Mouse (Mus musculus) liver, embryonic 14.5 days (tissue): ENCODE results near the gene Vapa. TPM values are rescaled to one million over a fixed set of nuclear protein-coding genes. Genes with fewer than 3 reads are reported as not detected.

Source experiments
- ATAC-seq: fragments of 200-750 bp; cut with Nextera tagmentation; 2 replicates; pipeline ENCODE4 v1.8.0; 2017; ENCODE audit warnings: moderate number of reproducible peaks, mild to moderate bottlenecking, moderate library complexity; ENCODE audit not compliant: insufficient read depth
- DNase-seq, 3 experiments: peaks; one replicate each; pipeline ENCODE4 v3.0.0-alpha.2; 2012 to 2013; ENCODE audit warnings: low read depth in 3 of 3, low spot score in 3 of 3
- H3K27ac ChIP-seq: fragments of 300-500 bp; sonication (generic); 2 replicates; pipeline ENCODE4 v1.5.1; 2014; ENCODE audit warnings: moderate library complexity, mild to moderate bottlenecking, control low read depth, inconsistent platforms
- H3K27me3 ChIP-seq: fragments of 300-500 bp; sonication (generic); 2 replicates; pipeline ENCODE4 v1.6.1; 2014; ENCODE audit warnings: mild to moderate bottlenecking, low read length, moderate library complexity; ENCODE audit not compliant: control insufficient read depth, insufficient read depth
- H3K36me3 ChIP-seq: fragments of 300-500 bp; sonication (generic); replicated peaks from 2 replicates; pipeline ENCODE4 v1.6.1; 2014; ENCODE audit warnings: low read depth; ENCODE audit not compliant: control insufficient read depth, insufficient read depth
- H3K4me1 ChIP-seq, 2 experiments: fragments of 200-500 bp in 1 of 2; fragments of 300-500 bp in 1 of 2; sonication (generic) in 1 of 2; replicated peaks; 2 replicates each; pipeline ENCODE4 v1.6.1; 2012 to 2014; ENCODE audit warnings: antibody characterized with exemption in 1 of 2, inconsistent platforms in 1 of 2, low read length in 1 of 2; ENCODE audit not compliant: control insufficient read depth in 2 of 2, insufficient read depth in 2 of 2
- H3K4me2 ChIP-seq: fragments of 300-500 bp; sonication (generic); 2 replicates; pipeline ENCODE4 v1.6.1; 2014; ENCODE audit warnings: low read depth, mild to moderate bottlenecking, control low read depth, moderate library complexity
- H3K4me3 ChIP-seq, 2 experiments: fragments of 200-500 bp in 1 of 2; fragments of 300-500 bp in 1 of 2; sonication (generic) in 1 of 2; 2 replicates each; pipeline ENCODE4 v1.5.1; 2012 to 2014; ENCODE audit warnings: low read depth in 2 of 2, low read length in 2 of 2, mild to moderate bottlenecking in 2 of 2, control low read depth in 1 of 2, inconsistent platforms in 1 of 2, moderate library complexity in 1 of 2; ENCODE audit not compliant: insufficient read depth in 1 of 2
- H3K9ac ChIP-seq: fragments of 300-500 bp; sonication (generic); replicated peaks from 2 replicates; pipeline ENCODE4 v1.6.1; 2014; ENCODE audit warnings: mild to moderate bottlenecking, control low read depth, moderate library complexity
- H3K9me3 ChIP-seq: fragments of 300-500 bp; sonication (generic); 2 replicates; pipeline ENCODE4 v1.6.1; 2016; ENCODE audit warnings: low read length, mixed read lengths; ENCODE audit not compliant: control insufficient read depth
- CTCF ChIP-seq: IDR thresholded peaks from 2 replicates; pipeline ENCODE4 v1.5.1; 2016; ENCODE audit warnings: antibody characterized with exemption, low read depth, control low read depth
- EP300 ChIP-seq: IDR thresholded peaks from 2 replicates; pipeline ENCODE4 v1.6.1; 2016; ENCODE audit warnings: antibody characterized with exemption, low read depth
- WGBS: fragments of 180-500 bp; shearing (Covaris S2); extraction: QIAGEN DNeasy Blood & Tissue Kit; methylation state at CpG from one replicate; pipeline ENCODE4 v1.1.7; 2014; ENCODE audit not compliant: insufficient replicate concordance; 5-methylcytosine and 5-hydroxymethylcytosine counted together
- polyA plus RNA-seq, 2 experiments: library from polyadenylated mRNA; depleted of rRNA in 1 of 2; stranded (reverse) in 1 of 2; unstranded in 1 of 2; fragments of >200 nt; fragmentation: Nextera tagmentation in 1 of 2; extraction: Ambion mirVana in 1 of 2; gene quantifications; 2 replicates each; pipeline versions ENCODE4 v1.2.1 to v1.2.3; 2012 to 2014

Vapa gene
- polyA plus RNA-seq, 2 experiments: 17.1 to 62.9 TPM

DNA sequence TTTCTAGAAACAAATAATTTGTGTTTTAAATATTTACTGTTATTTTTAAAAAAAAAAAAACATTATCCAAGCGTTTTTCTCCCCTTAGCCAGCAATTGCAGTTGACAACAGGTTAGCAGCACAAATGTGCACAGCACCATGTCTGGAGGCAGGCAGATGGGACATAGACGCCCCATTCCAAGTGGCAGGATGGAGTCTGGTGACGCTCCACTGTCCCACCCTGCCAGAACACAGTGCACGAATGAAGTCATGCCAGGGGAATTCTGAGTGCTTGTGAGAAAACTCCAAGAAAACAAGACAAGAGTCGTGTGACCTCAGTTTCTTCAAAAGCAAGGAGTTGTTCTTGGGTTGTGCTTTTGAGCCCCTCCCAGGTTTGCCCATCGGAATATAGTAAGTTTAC lies 50.0 kb downstream of the Vapa start:
- ATAC-seq (no peak), DNase-seq (no peak)
- no peak overlapping the region for H3K4me3 ChIP-seq
- WGBS: 54% methylated on average over 6 of the region's 6 CpGs
- H3K9me3 ChIP-seq: no peaks in the 10 kb centered on the region
- no peak for TF ChIP-seq EP300
- no peak overlapping the region for H3K27ac ChIP-seq
- H3K4me1 ChIP-seq: no peaks in the 10 kb centered on the region
- no peak overlapping the region for H3K9ac ChIP-seq
- no peaks in the 10 kb centered on the region for H3K36me3 ChIP-seq
- no peak overlapping the region for H3K4me2 ChIP-seq
- no peaks in the 10 kb centered on the region for H3K27me3 ChIP-seq

- ATAC-seq (no peak), DNase-seq (peak; percentile 30 to 37 (median 36))
- no peak overlapping the region for H3K27ac ChIP-seq
- H3K4me3 ChIP-seq: no peak overlapping the region
- no peak overlapping the region for H3K4me2 ChIP-seq
- WGBS: 1% methylated on average over 5 of the region's 5 CpGs
- H3K36me3 ChIP-seq: no peaks in the 10 kb centered on the region
- no peak for TF ChIP-seq EP300
- TF ChIP-seq CTCF: peak; percentile 66
- no peaks in the 10 kb centered on the region for H3K27me3 ChIP-seq
- H3K4me1 ChIP-seq: peaks cover under 1 to 4% of the 10 kb centered on the region in 2 experiments; a peak in 3 of 4 replicates
- H3K9me3 ChIP-seq: no peaks in the 10 kb centered on the region
- no peak overlapping the region for H3K9ac ChIP-seq
Measured at GRCm38 (mm10) chr17:65562761-65563160, 50.6 kb downstream of the Vapa start.

DNA sequence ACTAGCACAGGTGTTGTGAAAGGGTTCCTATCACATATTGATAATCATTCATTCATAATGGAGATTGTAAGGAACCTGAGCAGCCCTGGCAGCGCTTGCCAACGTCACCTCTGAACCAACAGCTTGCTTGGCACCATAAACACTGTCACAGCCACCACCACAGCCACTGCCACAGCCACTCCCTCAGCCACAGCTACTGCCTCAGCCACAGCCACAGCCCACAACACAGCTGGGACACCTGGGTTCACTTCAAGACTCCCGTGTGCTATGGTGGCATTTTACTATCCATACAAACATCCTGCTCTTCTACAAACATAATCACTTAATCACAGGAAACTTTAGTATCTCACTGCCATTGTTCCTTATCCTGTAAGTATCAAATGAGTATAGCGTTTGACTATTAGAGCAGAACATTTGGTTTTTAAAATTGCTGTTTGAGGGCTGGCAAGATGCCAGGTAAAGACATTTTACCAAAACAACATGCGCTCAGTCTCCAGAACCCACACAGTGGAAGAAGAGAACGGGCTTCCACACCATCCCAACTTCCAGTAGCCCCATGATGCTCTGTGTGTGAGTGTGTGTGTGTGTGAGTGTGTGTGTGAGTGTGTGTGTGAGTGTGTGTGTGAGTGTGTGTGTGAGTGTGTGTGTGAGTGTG lies 51.9 kb downstream of the Vapa start:
- WGBS: 52% methylated on average over 6 of the region's 6 CpGs
- no peak overlapping the region for H3K4me2 ChIP-seq
- no peak for DNase-seq

GRCm38 (mm10) chr17:65559273-65559672 lies 54.1 kb downstream of the Vapa start:
- Histone ChIP-seq H3K27me3 (no peaks in the 10 kb centered on the region), H3K27ac (no peak overlapping the region), H3K36me3 (no peaks in the 10 kb centered on the region), H3K9me3 (no peaks in the 10 kb centered on the region), H3K4me2 (no peak overlapping the region), H3K4me1 (peaks cover 6 to 16% of the 10 kb centered on the region in 2 experiments), H3K4me3 (no peak overlapping the region), H3K9ac (no peak overlapping the region)
- DNase-seq: peak in 2 of 3 experiments; percentile 23 to 31
- TF ChIP-seq EP300 (no peak), CTCF (peak; percentile 87)
- 30% methylated on average over 5 of the region's 5 CpGs for WGBS
- ATAC-seq: no peak

More for the DNA sequence above, 51.9 kb downstream of the Vapa start:
- Histone ChIP-seq H3K9ac (no peak overlapping the region), H3K4me3 (no peak overlapping the region), H3K4me1 (peaks cover 6 to 16% of the 10 kb centered on the region in 2 experiments), H3K27ac (no peak overlapping the region), H3K9me3 (no peaks in the 10 kb centered on the region), H3K36me3 (no peaks in the 10 kb centered on the region), H3K27me3 (no peaks in the 10 kb centered on the region)
- TF ChIP-seq EP300: no peak
- TF ChIP-seq CTCF: no peak
- ATAC-seq: no peak

- H3K9ac ChIP-seq: no peak overlapping the region
- H3K4me3 ChIP-seq: no peak overlapping the region
- peaks cover 6 to 16% of the 10 kb centered on the region in 2 experiments for H3K4me1 ChIP-seq
- TF ChIP-seq EP300 (no peak), CTCF (no peak)
- H3K4me2 ChIP-seq: no peak overlapping the region
- H3K9me3 ChIP-seq: no peaks in the 10 kb centered on the region
- WGBS: 50% methylated on average over 9 of the region's 9 CpGs
- H3K27me3 ChIP-seq: no peaks in the 10 kb centered on the region
- ATAC-seq (no peak), DNase-seq (no peak)
- H3K36me3 ChIP-seq: no peaks in the 10 kb centered on the region
- no peak overlapping the region for H3K27ac ChIP-seq
Measured at GRCm38 (mm10) chr17:65558788-65559187, 54.6 kb downstream of the Vapa start.
